Mouse (Mus musculus) layer of hippocampus, adult 11-12 months (tissue): ENCODE measurements around the gene Prr12.

ENCODE experiments used
- DNase-seq: peaks from one replicate; pipeline ENCODE4 v3.0.0; 2022; ENCODE audit warnings: low spot score

Prr12 gene

DNA sequence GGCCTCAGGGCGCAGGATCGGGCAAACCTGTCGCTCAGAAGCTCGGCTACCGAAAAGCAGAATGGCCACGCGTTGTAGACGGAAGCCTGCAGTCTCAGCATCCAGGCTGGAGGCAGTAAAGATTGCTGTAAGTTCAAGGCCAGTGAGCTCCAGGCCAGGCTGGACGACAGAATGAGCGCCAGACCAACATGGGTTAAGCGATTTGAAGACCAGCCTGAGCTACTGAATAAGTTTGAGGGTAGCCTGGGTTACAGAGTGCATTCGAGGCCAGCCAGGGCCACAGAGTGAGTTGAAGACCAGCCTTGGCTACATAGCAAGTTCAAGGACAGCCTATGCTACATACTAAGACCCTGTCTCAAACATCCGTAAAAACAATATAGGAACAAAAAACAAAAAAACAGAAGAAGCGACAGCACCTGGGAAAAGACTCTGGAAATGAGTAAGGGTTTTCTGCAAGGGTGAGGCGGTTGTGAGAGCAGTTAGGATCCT is 54.7 kb downstream of the Prr12 start:
- DNase-seq = no peak

DNA sequence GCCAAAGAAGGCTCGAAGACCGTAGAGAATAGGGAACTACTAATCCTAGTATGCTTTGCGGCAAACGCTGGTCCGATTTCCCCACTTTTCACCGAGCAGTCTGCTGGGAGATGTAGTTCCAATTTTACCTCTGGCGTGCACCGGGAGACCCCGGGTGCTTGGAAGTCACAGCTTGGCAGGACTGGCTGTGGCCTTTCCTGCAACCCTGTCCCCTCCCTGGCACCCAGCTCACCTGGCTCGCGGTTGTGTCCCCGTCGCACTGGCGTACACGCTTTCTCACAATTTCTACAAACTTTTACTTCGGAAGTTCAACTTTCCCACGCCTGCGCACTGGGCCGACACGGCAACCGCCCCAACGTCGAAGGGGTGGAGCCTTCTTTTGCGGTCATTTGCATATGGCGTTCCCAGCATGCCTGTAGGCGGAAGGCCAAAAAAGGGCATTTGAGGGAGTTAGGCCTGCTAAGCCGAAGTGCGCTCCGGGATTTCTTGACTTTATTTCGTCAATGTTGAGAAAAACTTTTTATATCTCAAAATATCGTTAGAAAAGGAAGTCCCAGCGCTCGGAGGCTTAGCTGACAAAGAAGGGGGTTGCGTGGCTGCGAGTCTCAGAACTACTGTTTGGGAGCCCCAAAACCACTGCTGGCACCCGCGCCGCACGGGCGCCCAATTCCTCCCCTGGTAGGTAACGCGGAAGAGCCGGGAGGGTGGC is 55.3 kb downstream of the Prr12 start, which contains the start of gene Irf3:
TSS of gene Irf3 (plus strand) at position 418 of the 709 bp plus-strand sequence.
- DNase-seq = peak; percentile 96

DNA sequence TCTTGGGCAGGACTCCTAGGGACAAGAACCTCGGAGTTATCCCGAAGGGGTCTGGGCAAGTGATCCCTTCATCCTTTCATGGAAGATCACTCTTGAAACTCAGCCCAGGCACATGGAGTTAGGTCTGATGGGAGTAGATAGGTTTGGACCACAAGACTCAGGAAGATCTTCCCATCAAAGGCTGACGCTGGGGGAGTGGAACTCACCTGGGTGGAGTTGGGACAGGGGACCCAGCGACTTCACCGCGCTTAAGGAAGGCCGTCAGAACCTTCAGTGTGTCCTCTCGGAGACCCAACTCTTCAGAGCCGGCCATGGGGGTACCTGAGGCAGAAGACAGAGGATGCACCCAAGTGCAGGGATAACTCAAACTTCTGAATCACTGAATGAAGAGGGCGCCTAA is 56.0 kb downstream of the Prr12 start:
- no peak for DNase-seq

DNA sequence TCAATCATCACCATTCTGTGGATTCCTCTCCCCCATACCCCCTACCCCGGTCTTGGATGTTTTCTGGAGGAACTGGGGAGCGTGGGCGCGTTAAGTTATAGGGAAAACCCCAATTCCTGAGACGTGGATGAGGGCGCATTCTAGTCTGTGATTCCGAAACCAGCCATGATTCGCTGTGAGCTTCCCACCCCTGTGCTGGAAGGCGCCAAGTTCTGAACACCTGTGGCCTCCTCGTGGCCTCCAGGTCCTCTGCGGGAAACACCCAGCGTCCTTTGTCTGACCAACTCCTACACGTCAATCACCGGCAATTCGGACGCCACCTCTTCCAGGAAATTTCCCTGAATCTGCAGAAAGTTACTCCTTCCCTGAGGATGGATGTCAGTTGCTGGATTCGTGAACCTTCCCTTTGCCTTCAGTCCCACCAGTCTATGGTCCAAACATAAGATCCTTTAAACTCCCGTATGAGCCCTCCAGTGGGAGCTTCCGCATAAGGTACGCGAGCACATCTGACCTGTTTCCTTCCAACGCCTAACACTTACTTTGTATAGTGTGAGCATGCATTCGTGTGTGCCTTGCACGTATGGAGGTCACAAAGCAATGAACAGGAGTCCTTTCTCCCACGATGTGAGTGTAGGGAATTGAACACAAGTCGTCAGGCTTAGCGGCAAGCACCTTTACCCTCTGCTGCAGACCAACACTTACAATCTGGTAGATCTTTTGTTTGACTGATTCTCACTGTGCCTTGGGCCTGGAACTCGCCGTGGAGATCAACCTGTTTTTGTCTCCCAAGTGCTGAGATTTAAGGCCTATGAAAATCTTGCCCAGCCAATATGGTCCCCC is 65.6 kb downstream of the Prr12 start:
- DNase-seq = no peak

DNA sequence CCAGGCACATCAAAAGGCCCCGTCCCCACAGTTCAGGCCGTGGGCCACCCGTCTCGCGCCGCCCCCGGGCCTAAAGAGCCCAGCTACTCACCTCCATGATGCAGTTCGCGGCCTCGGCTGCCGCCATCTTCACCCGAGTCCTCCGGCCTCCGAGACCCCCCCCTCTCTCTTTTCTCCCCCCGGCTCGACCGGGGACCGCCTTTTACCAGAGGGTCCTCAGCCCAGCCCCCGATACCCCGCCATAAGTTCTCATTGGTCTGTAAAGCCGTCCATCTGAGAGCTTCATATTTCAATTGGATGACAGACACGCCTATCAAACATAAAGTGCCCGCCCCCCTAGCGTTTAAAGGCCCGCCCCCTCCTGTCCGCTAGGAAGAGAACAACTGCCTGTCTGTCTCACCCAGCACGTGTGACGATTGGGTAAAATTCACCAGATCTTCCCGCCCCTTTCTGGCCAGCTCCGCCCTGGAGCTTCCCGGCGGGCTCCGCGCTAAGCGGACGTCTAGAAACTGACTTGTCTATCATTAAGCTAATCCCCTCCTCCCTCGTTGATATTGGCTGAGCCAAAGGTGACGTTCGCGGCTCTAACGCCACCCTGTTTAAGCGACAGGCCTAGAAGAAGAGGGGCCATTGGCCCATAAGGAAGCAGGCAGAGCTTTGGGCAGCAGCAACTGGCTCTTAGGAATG is 66.3 kb downstream of the Prr12 start, which contains the start of gene Prmt1:
TSS of gene Prmt1 (minus strand) at position 377 of the 687 bp plus-strand sequence.
- DNase-seq = peak; percentile 98

DNA sequence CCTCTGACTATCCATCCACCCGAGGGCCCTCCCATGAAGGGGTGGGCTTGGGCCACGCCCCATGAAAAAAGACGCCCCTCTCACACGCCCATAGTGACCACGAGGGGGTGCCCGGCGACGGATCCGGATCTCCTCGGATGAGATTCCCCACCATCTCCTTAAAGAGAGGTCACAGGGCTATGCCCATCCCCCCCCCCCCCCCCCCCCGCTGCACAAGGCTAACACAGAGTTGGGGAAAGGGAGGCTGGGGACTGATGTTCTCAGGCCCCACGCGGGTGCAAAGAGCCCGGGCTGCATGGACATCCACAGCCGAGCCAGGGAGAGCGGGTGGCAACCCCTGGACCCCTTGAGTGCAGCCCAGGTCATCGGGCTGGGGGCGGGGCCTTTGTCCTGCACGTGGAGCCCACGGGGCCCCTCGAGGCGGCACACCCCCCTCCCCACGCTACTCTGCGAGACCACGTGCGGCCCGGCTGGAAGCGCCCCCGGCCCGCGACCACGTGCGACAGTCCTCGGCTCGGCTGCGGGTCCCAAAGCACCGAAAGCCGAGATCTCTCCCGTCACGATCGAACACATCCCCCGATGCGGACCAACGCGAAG is 67.0 kb downstream of the Prr12 start:
- peak; percentile 69 for DNase-seq

DNA sequence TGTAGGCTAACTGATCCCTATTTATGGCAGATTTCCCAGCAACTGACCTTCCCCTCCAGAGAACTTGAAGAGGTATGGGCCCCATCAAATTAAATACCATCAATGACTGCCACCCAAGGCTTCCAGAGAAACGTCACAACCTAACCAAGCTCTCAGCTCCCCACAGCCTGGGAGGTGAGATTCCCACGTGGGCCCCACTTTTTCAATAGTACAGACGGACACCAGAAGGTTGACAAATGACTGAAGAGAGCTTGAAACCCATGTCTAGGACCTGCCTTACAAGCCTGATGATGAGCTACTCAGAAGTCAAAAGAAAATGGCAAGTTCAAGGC is 67.9 kb downstream of the Prr12 start:
- no peak for DNase-seq

DNA sequence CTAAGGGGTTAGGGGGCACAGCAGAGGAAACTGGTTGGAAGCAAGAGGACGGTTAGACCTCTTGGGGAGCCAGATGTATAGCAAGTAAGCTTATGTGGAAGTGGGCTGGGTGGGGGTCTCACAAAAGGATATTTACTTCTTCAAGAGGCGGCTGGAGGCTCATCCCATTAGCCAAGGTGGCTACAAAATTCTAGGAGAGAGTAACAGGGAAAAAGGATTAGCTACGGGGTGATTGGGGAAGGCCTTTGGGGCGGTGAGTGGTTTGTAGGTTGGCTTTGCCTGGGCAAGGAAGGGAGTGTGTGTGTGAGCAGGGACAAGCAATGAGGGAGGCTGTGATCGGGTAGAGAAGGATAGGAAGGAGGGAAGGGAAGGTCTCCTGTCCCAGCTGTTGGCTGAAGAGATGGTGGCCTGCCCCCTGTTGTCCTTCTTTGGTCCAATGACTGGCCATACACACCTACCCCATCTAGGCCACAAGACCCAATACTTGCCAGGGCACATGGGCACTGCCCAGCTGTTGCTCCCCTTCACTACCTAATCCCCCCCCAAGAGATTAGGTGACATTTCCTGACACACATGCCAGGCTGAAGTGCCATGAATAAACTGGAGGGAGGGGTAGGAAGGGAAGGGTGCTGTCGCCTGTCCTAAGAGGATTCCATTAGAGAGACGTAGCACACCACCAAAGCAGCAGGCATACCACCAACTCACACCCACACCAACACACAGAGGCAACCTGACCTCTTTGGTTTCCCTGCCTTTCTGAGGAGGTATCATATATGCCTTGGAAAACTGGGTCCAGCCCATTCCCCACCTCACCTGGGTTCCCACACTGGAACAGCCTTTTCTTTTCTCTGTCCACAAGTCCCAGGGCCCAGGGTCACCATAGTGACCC is 68.5 kb downstream of the Prr12 start:
- DNase-seq = no peak

DNA sequence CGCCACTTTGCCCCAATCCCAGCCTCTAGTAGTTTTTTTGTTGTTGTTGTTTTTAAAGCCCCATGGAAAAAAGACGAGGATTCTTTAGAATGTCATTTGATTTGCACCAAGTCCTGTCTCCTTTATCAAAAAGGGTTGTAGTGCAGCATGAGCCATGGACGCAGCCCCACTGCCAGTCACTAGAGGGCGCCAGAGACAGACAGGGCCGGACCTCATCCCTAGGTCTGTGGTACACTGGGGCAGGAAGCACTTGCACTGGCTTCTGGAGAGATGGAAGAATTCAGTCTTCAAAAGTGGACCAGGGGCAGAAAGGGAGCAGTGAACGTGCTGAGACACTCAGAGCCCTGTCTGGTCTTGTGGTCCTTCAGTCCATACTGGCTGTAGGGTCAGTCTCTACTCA is 69.6 kb downstream of the Prr12 start:
- peak; percentile 87 for DNase-seq

DNA sequence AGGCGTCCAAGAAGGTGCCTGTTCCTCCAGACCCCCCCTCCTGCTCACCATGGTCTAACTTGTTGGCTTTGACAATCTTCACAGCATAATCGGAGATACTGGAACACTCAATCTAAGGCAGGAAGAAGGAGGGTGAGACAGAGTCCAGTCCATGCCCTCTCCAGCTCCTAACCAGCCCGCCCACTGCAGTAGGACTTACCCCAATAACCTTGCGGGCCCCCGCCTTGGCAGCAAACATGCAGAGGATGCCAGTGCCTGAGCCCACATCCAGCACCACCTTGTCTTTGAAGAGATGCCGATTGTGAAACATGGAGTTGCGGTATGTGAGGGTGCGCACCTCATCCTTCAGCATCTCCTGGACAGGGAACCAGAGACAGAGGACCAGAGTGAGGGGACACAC is 71.1 kb downstream of the Prr12 start:
- DNase-seq = no peak

DNA sequence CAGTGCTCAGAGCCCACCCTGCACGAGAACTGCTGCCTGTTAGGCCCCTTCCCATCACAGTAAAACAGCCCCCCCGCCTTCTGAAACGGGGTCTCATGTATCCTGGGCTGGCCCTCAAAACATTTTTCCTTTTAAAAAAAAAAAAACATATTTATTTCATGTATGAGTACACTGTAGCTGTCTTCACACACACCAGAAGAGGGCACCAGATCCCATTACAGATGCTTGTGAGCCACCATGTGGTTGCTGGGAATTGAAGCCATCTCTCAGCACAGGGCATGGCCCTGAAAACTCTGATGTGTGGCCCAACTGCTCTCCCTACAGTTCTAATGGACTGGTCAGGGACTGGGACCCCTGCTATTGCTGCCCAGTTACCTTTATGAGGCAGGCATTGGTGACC is 74.4 kb downstream of the Prr12 start:
- no peak for DNase-seq
